Mouse (Mus musculus) frontal cortex, postnatal 36 days (tissue): ENCODE results near the gene Gaa.
A peak's percentile ranks its signal among the peaks of the same experiment; 100 is the strongest.
"Not testable (repeated sequence)": the region's sequence is repeated elsewhere in the genome, so short reads cannot be mapped to it uniquely, and the experiment has no call there.

Source experiments
- DNase-seq, 2 experiments: peaks; one replicate each; pipeline ENCODE4 v3.0.0; 2022; ENCODE audit warnings: low spot score in 2 of 2

The Gaa gene

DNA sequence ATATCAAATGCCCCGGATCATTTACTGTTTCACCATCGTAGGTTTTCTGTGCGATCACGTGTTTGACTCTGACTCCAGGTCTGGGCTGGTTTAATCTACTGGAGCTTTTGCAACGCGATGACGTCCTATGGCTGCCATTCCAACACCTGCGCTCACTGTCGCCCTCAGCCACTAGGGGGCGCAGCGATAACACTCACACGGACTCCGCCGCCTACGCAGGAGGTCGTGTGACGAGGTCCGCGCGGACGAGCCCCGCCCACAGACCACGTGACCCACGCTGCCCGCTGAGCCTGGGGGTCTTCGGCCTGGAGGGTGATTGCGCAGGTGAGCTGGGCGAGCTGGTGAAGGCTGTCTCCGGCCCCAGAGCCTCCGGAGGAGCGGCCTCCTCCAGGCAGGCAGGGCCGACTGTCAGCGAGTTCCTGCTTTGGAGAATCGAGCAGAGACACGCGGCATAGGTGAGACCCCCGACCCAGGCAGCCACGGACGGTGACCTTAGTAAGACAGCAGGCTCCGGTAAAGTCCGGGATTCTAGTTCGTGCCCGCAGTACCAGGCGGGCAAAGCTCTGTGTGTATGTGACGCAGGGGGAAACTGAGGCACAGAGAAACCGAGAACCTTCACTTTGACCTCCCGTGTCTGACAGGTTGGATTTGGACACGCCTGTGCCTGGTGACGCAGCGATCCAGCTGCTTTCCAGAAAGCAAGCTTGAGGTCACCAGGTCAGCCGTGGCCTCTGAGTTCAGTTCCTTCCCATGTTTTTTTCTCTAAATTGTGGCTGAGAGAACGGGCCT is at the start of gene Gaa:
TSS of gene Gaa (plus strand) at position 120 of the 789 bp plus-strand sequence.
- DNase-seq: peak; percentile 93 to 97

GRCm38 (mm10) chr11:119219816-119220465 is 47.7 kb upstream of the Gaa start:
- peak; percentile 68 to 74 for DNase-seq

GRCm38 (mm10) chr11:119221812-119222510 is 45.7 kb upstream of the Gaa start:
- DNase-seq: no peak

DNA sequence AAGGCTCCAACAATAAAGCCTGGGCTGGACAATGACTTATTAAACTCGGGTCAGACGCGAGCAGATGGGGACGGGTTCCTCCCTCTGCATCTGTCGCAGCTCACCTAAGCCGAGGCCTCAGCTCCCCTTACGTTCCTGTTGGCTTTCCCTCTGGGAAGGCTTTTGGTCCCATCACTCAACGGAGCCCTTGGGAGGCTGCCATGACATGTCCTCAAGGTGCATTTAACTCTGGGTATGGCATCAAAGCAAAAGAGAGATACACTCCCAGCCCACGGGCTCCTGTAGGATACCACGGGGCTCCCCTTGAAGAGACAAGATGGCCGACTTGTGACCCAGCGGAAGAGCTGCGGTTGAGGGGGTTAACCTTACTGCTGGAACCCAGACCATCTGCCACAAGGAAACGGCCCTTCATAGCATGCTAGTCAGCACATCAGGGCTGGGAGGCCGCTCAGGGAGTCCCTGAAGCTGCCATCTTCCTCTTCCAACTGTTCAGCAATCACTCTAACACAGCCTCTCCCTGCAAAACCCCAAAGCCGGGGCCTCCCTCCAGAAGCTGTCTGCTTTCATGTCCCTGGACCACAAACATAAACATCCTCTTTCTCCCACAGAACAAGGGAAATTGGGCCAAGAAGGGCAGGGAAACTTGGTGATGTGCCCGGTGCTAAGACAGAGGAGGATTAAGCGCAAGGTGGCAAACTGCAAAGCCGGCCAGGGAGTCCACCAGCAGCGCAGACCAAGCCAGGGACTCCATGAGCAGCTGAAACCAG is 44.4 kb upstream of the Gaa start:
- no peak for DNase-seq

DNA sequence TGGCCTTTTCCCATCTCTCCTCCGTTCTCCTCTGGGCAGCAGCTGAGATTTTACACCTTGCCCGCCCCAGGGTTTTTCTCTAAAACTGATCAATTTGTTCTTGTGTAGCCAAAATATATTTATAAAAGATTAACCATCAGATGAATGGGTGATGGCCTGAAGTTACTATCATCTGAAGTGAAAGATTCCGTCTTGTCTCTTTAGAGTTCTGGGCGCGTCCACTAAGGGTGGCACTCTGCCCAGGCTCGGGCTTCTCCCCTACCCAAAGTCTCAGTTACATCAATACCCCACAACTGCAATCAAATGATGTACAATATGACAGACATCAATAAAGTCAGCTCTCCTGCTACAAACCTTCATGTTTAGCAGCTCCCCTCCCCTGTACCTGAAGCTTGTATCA is 42.8 kb upstream of the Gaa start:
- no peak for DNase-seq

- no peak for DNase-seq
These were observed 42.1 kb upstream of the Gaa start for GRCm38 (mm10) chr11:119225634-119226033.

DNA sequence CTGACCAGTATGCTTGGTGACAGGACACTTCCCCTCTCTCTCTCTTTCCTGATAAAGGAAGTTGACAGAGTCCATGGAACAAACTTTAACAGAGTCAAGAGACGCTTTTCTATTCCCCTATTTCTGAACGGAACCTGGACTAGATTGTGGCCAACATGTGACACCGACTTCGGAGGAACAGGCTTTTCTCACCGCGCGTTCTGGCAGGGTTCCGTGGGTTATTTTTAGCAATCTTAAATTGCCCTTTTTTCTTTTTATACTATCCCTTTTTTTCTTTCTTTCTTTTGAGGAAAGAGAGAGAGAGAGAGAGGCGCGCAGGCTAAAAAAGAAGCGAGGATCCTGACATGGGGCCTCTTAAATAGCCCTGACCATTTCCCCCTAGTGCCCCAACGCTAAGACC is 40.1 kb upstream of the Gaa start:
- DNase-seq: no peak

GRCm38 (mm10) chr11:119228091-119228781 is 39.5 kb upstream of the Gaa start, which contains the start of the genes Tbc1d16 and Ccdc40:
Gene Tbc1d16 (minus strand): TSS chr11:119228499.
Gene Ccdc40 (plus strand): TSS chr11:119228572.
- peak in 1 of 2 experiments; percentile 44 for DNase-seq

- peak; percentile 54 to 73 for DNase-seq
These were observed 38.7 kb upstream of the Gaa start for GRCm38 (mm10) chr11:119228846-119229626.

GRCm38 (mm10) chr11:119234770-119235169 is 32.9 kb upstream of the Gaa start:
- no peak for DNase-seq

DNA sequence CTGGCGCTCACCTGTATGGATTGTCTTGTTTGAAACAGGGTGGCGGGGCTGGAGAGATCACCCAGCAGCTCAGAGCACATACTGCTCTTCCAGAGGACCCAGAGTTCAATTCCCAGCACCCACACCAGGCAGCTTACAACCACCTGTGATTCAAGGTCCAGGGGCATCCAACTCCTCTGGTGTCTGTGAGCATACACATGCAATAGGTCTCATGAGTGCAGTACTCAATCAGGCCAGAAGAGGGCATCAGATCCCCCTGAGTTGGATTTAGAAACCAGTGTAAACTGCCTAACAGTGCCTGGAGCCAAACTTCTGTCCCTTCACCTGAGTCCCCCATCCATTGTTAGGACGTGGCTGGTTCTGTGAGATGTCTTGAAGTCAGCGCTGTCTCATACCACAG is 32.1 kb upstream of the Gaa start:
- peak in 1 of 2 experiments; percentile 36 for DNase-seq

DNA sequence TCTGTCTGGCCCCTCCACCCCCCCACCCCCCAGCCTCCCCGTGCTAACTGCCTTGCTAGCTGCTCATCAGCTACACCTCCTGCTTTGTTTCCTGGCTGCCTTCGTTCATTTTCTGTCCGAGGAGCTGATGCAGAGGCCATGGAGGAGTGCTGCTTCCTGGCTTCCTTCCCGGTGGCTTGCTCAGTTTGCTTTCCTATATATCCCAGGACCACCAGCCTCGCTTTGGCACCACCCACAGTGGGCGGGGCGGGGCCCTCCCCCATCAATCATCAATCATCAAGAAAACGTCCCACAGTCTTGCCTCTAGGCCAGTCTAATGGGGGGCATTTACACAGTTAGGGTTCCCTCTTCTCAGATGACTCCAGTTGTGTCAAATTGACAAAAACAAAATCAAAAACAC is 31.3 kb upstream of the Gaa start:
- no peak for DNase-seq

GRCm38 (mm10) chr11:119237007-119237406 is 30.7 kb upstream of the Gaa start:
- DNase-seq: no peak

GRCm38 (mm10) chr11:119237568-119238304 is 30.0 kb upstream of the Gaa start:
- no peak for DNase-seq

- DNase-seq: no peak
These were observed 29.4 kb upstream of the Gaa start for GRCm38 (mm10) chr11:119238305-119238721.

GRCm38 (mm10) chr11:119239480-119239879 is 28.2 kb upstream of the Gaa start:
- no peak for DNase-seq

DNA sequence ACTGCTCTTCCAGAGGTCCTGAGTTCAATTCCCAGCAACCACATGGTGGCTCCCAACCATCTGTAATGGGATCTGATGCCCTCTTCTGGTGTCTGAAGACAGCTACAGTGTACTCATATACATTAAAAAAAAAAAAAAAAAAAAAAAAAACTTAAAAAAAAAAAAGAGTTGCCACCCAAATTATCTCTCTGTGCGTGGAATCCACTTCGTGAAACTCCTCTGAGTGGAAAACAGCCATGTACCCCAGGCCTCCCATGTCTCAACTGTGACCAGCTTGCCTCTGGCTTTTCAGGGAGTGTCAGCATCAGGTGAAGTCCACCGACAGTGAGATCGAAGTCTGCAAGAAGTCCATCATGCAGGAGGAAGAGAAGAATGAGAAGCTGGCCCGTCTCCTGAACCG is 22.1 kb upstream of the Gaa start:
- not testable (repeated sequence) for DNase-seq

DNA sequence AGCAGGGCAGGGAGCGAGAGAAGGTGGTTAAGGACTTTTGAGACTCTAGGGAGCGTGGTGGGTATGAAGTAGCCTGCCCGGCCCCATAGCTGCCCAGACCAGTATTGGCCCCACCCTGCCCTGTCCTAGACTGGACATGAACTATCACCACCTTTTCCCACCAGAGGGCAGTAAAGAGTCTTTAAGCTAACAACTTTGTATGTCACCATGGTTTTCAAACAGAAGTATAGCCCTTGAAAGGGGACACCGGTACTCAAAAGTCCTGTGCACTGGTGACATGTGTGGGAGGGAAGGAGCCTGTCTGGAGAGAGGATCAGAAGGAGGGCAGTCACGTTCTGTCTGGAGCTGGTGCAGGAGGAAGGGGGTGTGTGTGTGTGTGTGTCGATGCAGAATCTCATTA is 18.7 kb upstream of the Gaa start:
- peak in 1 of 2 experiments; percentile 45 for DNase-seq

DNA sequence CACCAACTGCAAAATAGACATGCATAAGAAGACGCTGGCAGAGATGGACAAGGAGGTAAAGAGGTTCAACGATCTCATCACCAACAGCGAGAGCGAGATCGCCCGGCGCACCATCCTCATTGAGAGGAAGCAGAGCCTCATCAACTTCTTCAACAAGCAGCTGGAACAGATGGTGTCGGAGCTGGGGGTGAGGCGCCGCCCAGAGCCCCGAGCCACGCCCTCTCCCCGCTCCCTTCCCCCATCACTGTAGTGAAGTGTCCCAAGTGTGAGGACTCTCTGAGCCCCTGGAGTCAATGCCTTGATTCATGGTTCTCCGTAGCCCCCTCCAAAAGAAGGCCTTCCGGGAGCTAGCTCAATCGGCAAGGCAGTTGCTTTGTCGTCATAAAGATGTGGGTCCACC is 16.7 kb upstream of the Gaa start:
- no peak for DNase-seq
